Mouse (Mus musculus): ENCODE results near the gene Il18bp. TPM values are rescaled to one million over a fixed set of nuclear protein-coding genes. Genes with fewer than 3 reads are reported as not detected.
"Not testable (repeated sequence)": the region's sequence is repeated elsewhere in the genome, so short reads cannot be mapped to it uniquely, and the experiment has no call there.

The Il18bp gene
- 13.1 and 13.6 TPM in 2 replicates for polyA plus RNA-seq (2012; ENCODE audit: insufficient read depth, insufficient read length, missing spikeins)

DNA sequence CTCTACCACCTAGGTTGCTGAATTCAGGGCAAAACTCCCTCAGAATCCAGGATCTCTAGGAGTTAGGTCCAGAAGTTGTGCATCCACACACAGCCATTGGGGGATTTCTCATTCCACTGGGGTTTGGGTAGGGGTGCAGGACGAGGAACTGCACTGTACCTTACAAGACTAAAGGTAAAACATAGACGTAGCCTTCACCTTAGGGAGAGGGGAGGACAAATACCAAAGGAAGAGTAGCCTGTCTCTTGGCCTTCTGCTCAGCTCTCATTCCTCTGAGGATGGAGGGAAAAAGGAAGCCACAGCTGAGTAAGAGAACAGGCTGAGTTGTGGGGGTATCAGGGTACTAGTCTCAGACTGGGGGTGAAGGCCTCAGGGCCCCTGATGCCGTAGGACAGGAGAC lies at the start of gene Il18bp:
Gene Il18bp (minus strand): TSS at position 101 of the 400 bp plus-strand sequence.
- peaks cover 34% of the 10 kb centered on the region for H3K4me1 ChIP-seq (ENCODE audit: control insufficient read depth, insufficient read depth, low read length)
- H3K4me3 ChIP-seq (ENCODE audit: insufficient read depth, low read length): peak within 1 kb of the TSS; percentile 23
- H3K27ac ChIP-seq (ENCODE audit: insufficient read depth, low read depth, low read length): peak within 1 kb of the TSS; percentile 40
- TF ChIP-seq CTCF (IDR thresholded peaks at IDR 0.05; ENCODE audit: low read depth, low read length) (no peak), POLR2A (IDR thresholded peaks at IDR 0.05; ENCODE audit: borderline replicate concordance, low read depth, low read length) (no peak)

DNA sequence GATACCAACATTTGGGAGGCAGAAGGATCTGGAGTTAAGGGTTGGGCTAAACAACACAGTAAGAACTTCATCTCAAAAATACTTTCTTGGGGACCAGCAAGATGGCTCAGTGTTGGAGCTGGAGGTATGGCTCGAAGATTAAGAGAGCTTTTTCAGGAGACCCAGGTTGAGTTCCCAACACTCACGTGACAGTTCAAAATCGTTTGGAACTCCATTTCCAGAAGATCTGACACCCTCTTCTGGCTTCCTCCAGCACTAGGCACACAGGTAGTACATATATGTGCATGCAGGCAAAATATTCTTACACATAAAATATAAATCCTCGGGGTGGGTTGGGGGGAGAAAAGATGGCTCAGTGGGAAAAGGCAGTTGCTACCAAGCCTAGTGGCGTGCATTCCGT lies 47.9 kb upstream of the Il18bp start:
- Histone ChIP-seq H3K4me1 (ENCODE audit: control insufficient read depth, insufficient read depth, low read length) (peaks cover 12% of the 10 kb centered on the region), H3K4me3 (ENCODE audit: insufficient read depth, low read length) (peak overlapping the region; percentile 90), H3K27ac (ENCODE audit: insufficient read depth, low read depth, low read length) (no peak overlapping the region)
- TF ChIP-seq POLR2A (IDR thresholded peaks at IDR 0.05; ENCODE audit: borderline replicate concordance, low read depth, low read length): no peak
- TF ChIP-seq CTCF (IDR thresholded peaks at IDR 0.05; ENCODE audit: low read depth, low read length): no peak

DNA sequence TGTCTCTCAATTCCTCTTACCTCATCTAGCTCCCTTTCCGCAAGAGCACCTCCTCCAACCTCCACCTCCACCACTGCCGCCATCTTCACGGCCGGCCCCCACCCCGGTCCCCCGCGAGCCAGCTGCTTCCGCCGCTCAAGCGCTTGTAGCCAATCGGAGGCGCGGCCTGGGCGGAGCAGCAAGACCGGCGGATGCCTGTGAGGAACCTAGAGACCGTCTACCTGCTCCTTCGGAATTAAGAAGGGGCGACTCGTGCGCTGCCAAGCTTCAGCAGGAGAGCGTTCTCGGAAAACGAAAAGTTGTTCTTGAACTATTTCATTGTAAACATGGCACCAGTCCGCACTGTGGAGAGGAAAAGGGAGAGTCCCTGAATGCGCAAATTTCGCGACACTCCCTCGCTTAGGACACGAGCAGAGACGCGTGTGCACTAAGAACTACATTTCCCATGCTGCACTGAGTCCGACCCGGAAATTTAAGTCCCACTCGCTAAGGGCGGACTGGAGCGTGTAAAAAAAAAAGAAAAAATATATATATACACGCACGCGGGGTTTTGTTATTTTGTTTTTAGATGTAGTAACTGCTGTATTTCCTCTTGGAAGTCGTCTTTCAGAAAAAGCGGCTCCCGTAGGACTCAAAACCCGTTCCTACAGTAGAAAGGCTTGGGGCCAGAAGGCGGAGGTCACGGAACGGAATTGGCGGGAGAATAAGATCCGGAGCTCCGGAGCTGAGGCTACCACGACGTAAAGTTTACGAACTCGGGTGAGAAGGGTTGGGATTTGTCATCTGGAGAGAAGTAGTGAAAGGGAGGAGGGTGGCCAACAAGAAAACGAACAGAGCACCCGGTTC lies 46.8 kb upstream of the Il18bp start, which contains the start of the genes Rnf121, Xndc1 and Xntrpc:
Gene Rnf121 (minus strand): TSS at position 424 of the 846 bp plus-strand sequence.
Gene Xndc1 (plus strand): TSS at position 466 of the 846 bp plus-strand sequence.
Gene Xntrpc (plus strand): TSS at position 668 of the 846 bp plus-strand sequence.
- H3K27ac ChIP-seq (ENCODE audit: insufficient read depth, low read depth, low read length): peak within 1 kb of the TSS; percentile 73
- H3K4me1 ChIP-seq (ENCODE audit: control insufficient read depth, insufficient read depth, low read length): peaks cover 12% of the 10 kb centered on the region
- H3K4me3 ChIP-seq (ENCODE audit: insufficient read depth, low read length): peak within 1 kb of the TSS; percentile 90
- TF ChIP-seq CTCF (IDR thresholded peaks at IDR 0.05; ENCODE audit: low read depth, low read length): no peak
- no peak; the same call in 1 of the 2 replicates for TF ChIP-seq POLR2A (IDR thresholded peaks at IDR 0.05; ENCODE audit: borderline replicate concordance, low read depth, low read length)

DNA sequence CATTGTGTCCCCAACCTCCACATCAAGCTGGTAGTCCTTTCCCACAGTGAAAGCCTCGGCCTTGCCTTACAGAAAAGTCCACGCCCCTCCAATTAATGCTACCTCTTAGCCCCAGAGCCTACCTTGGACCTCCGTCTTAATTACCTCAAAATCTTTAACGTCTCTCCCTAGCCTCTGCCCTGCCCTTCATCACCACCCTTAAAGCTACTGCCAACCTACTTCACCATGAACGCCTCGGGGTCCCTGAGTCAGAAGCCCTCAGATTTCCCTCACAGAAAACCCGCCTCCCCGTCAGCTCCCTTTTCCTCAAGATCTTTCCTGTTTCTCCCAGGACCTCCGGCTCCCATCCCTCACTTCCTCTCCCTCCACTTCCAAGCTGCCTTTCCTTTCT lies 46.2 kb upstream of the Il18bp start:
- Histone ChIP-seq H3K4me1 (ENCODE audit: control insufficient read depth, insufficient read depth, low read length) (peaks cover 12% of the 10 kb centered on the region), H3K27ac (ENCODE audit: insufficient read depth, low read depth, low read length) (no peak overlapping the region; the same call in 1 of the 2 replicates), H3K4me3 (ENCODE audit: insufficient read depth, low read length) (peak overlapping the region; percentile 90)
- TF ChIP-seq CTCF (IDR thresholded peaks at IDR 0.05; ENCODE audit: low read depth, low read length): no peak
- 0 out of 2 replicates have a peak, but pooled peaks have one; percentile 33 for TF ChIP-seq POLR2A (IDR thresholded peaks at IDR 0.05; ENCODE audit: borderline replicate concordance, low read depth, low read length)

DNA sequence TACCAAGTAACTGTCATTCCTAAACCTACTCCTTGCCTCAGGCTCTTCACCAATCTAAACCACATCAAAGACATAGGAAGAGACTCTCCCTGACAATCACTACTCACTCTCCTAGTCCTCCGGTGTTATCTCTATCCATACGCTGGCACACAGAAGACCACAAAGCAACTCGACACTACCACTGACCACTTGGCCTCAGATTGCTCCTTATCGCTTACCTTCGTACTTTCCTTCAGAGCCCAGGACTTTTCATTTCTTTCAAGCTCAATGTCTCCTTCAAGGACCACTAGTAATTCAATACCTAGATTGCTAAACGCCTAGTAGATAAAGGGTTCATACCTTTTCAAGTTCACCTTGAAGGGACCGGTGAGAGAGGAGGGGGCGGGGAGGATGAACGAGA lies 45.4 kb upstream of the Il18bp start:
- Histone ChIP-seq H3K4me1 (ENCODE audit: control insufficient read depth, insufficient read depth, low read length) (peaks cover 12% of the 10 kb centered on the region), H3K27ac (ENCODE audit: insufficient read depth, low read depth, low read length) (no peak overlapping the region), H3K4me3 (ENCODE audit: insufficient read depth, low read length) (peak overlapping the region; percentile 90; the same call in 1 of the 2 replicates)
- TF ChIP-seq CTCF (IDR thresholded peaks at IDR 0.05; ENCODE audit: low read depth, low read length) (no peak), POLR2A (IDR thresholded peaks at IDR 0.05; ENCODE audit: borderline replicate concordance, low read depth, low read length) (no peak)

DNA sequence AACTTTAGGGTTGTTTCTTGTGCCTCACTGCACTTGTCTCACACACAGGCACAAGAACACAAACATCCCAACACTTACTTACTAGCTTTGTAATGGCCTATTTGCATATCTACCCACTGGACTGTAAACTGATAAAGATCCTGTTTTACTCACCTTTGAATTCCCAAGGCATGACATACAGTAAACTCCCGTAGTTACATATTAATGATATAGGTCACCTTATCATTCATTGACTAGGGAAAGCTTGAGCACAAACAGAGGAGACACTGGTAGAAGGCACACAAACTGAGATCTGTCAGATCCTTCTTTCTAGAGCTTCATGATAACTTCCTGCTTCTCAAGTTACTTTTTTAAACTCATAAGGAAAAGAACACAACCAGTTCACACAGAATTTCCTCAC lies 43.7 kb upstream of the Il18bp start:
- no peak for TF ChIP-seq POLR2A (IDR thresholded peaks at IDR 0.05; ENCODE audit: borderline replicate concordance, low read depth, low read length)
- no peak for TF ChIP-seq CTCF (IDR thresholded peaks at IDR 0.05; ENCODE audit: low read depth, low read length)
- H3K27ac ChIP-seq (ENCODE audit: insufficient read depth, low read depth, low read length): no peak overlapping the region
- peaks cover 12% of the 10 kb centered on the region for H3K4me1 ChIP-seq (ENCODE audit: control insufficient read depth, insufficient read depth, low read length)
- H3K4me3 ChIP-seq (ENCODE audit: insufficient read depth, low read length): no peak overlapping the region

DNA sequence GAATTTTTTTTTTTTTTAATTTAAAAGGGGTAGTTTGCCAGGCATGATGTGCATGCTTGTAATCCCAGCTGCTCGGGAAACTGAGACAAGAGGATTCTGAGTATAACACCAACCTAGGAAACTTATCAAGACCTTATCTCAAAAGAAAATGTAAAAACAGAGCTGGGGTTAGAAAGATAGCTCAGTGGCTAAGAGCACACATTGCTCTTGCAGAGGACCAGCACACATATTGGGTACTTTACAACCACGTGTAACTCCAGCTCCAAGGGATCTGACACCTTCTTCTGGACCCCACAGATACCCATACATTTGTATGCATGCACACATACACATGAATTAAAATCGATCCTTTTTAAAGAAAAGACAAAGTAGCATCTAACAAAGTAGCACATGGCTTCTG lies 42.9 kb upstream of the Il18bp start:
- Histone ChIP-seq H3K27ac (ENCODE audit: insufficient read depth, low read depth, low read length) (no peak overlapping the region), H3K4me1 (ENCODE audit: control insufficient read depth, insufficient read depth, low read length) (peaks cover 8% of the 10 kb centered on the region), H3K4me3 (ENCODE audit: insufficient read depth, low read length) (no peak overlapping the region)
- TF ChIP-seq POLR2A (IDR thresholded peaks at IDR 0.05; ENCODE audit: borderline replicate concordance, low read depth, low read length) (no peak), CTCF (IDR thresholded peaks at IDR 0.05; ENCODE audit: low read depth, low read length) (no peak)

DNA sequence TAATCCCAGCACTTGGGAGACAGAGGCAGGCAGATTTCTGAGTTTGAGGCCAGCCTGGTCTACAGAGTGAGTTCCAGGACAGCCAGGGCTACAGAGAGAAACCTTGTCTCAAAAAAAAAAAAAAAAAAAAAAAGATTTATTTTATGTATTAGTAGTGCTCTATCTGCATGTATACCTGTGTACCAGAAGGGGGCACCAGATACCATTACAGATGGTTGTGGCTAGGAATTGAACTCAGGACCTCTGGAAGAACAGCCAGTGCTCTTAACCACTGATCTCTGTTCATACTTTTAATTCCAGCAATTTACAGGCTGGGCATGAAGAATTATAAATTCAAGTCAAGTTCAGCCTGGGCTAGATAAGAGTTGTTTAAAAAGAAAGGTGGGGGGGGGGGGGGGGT lies 30.0 kb upstream of the Il18bp start:
- H3K4me1 ChIP-seq (ENCODE audit: control insufficient read depth, insufficient read depth, low read length); H3K4me3 ChIP-seq (ENCODE audit: insufficient read depth, low read length); H3K27ac ChIP-seq (ENCODE audit: insufficient read depth, low read depth, low read length): not testable (repeated sequence)

DNA sequence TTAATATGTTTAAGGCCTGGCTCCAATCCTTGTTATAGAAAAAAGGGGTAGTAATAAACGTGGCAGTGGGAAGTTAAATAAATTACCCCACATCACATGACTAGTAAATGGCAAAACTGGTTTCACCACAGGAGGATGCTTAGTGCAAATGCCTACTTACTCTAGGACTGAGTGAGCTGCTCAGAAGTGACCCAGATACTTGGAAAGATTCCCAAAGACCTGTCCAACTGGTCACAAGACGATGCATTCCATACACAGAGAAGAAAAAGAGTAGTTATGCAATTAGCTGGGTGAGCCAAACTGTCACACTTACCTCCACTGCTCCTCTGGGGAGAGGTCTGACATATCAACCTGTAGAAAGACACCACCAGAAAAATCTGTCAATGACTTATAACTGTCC lies 23.8 kb upstream of the Il18bp start:
- H3K4me1 ChIP-seq (ENCODE audit: control insufficient read depth, insufficient read depth, low read length): peaks cover 20% of the 10 kb centered on the region
- TF ChIP-seq CTCF (IDR thresholded peaks at IDR 0.05; ENCODE audit: low read depth, low read length): no peak
- TF ChIP-seq POLR2A (IDR thresholded peaks at IDR 0.05; ENCODE audit: borderline replicate concordance, low read depth, low read length): no peak
- no peak overlapping the region for H3K4me3 ChIP-seq (ENCODE audit: insufficient read depth, low read length)
- 0 out of 2 replicates have a peak overlapping the region, but pooled peaks have one; percentile 14 for H3K27ac ChIP-seq (ENCODE audit: insufficient read depth, low read depth, low read length)

DNA sequence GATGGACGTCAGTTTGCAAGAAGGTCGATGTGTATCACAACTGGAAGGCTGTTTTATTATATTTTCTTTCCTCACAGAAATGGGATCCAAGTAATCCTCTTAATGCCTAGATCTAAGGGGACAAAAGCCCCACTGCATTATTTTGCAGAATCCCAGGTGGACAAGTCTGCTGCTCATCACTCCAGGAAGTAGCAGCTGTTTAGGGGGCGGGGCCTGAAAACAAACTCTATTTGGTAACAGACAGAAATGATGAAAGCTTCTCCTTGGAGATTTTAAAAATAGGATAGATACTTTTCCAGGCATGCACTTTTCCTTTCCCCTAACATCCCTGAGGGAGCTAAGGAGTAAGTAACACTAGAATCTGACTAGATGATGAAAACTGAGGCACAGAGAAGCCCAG lies 18.8 kb upstream of the Il18bp start:
- no peak for TF ChIP-seq CTCF (IDR thresholded peaks at IDR 0.05; ENCODE audit: low read depth, low read length)
- no peak for TF ChIP-seq POLR2A (IDR thresholded peaks at IDR 0.05; ENCODE audit: borderline replicate concordance, low read depth, low read length)
- H3K4me3 ChIP-seq (ENCODE audit: insufficient read depth, low read length): no peak overlapping the region
- H3K4me1 ChIP-seq (ENCODE audit: control insufficient read depth, insufficient read depth, low read length): peaks cover 13% of the 10 kb centered on the region

More for the DNA sequence above, 18.8 kb upstream of the Il18bp start:
- no peak overlapping the region for H3K27ac ChIP-seq (ENCODE audit: insufficient read depth, low read depth, low read length)
